28 mouse cellular contexts compared by ENCODE assay signal in the genomic region with DNA sequence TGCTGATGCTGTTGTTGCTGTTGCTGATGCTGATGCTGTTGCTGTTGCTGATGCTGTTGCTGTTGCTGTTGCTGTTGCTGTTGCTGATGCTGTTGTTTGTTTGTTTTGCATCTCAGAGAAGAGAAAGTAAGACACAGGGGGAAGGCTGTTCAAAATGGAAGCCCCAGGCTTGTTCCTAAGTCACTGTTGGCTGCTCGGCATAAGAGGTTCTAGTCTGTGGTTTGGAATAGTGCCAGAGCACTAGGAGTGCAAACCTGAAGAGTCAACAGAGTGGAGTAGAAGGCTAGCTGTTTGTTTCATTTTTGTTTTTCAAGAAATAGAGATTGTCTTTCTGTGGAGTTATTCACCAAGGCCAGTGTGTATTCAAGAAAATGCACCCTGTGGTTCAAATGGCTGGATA.
DNase-seq lines count a peak whose midpoint lies in the region; ATAC-seq and TF ChIP-seq lines count a peak whose summit lies in the region.
"Had no signal": no experiment of that assay in that cellular context is flagged by ENCODE, and none has a peak within 500 bp of the region (broad histone marks: within the 10 kb centered on the region; RNA-seq: fewer than 3 reads in every experiment).

No protein-coding gene starts in this region.

- TF ChIP-seq POLR2A in lung, adult 2 months (IDR thresholded peaks at IDR 0.05; ENCODE audit: borderline replicate concordance, extremely low read depth, low read depth, low read length), result no peak

- no peaks in the 10 kb centered on the region for H3K9me3 ChIP-seq in embryonic facial prominence, embryonic 14.5 days (ENCODE audit: control insufficient read depth, low read length)
- H3K9me3 ChIP-seq in embryonic facial prominence, embryonic 10.5 days, result no peaks in the 10 kb centered on the region
- no peaks in the 10 kb centered on the region for H3K9me3 ChIP-seq in lung, embryonic 14.5 days (ENCODE audit: low read depth, low read length)
- H3K9me3 ChIP-seq in forebrain, embryonic 15.5 days, result no peaks in the 10 kb centered on the region
- no peaks in the 10 kb centered on the region for H3K9me3 ChIP-seq in neural tube, embryonic 15.5 days (replicated peaks)
- H3K9me3 ChIP-seq: forebrain, embryonic 10.5 days; hindbrain, embryonic 13.5 days; limb, embryonic 13.5 days; midbrain, embryonic 12.5 days; neural tube, embryonic 13.5 days had no signal

- H3K36me3 ChIP-seq in embryonic facial prominence, embryonic 14.5 days (ENCODE audit: control insufficient read depth, insufficient read depth, low read length), result no peaks in the 10 kb centered on the region
- H3K36me3 ChIP-seq in embryonic facial prominence, embryonic 10.5 days (replicated peaks), result no peaks in the 10 kb centered on the region
- H3K36me3 ChIP-seq in lung, embryonic 14.5 days (ENCODE audit: insufficient read depth), result no peaks in the 10 kb centered on the region
- no peaks in the 10 kb centered on the region for H3K36me3 ChIP-seq in forebrain, embryonic 15.5 days
- H3K36me3 ChIP-seq in neural tube, embryonic 15.5 days, result no peaks in the 10 kb centered on the region
- H3K36me3 ChIP-seq: forebrain, embryonic 10.5 days; hindbrain, embryonic 13.5 days; limb, embryonic 13.5 days; midbrain, embryonic 12.5 days; neural tube, embryonic 13.5 days had no signal

- 14% methylated on average over 1 of the region's 1 CpGs for WGBS in embryonic facial prominence, embryonic 14.5 days
- WGBS in embryonic facial prominence, embryonic 10.5 days, result 84% methylated on average over 1 of the region's 1 CpGs
- 33% methylated on average over 1 of the region's 1 CpGs for WGBS in lung, embryonic 14.5 days
- 23% methylated on average over 1 of the region's 1 CpGs for WGBS in lung, adult 2 months
- 64% methylated on average over 1 of the region's 1 CpGs for WGBS in forebrain, embryonic 15.5 days
- 62% methylated on average over 1 of the region's 1 CpGs for WGBS in neural tube, embryonic 15.5 days

- no peak for TF ChIP-seq CTCF in lung, embryonic 14.5 days (IDR thresholded peaks at IDR 0.05; ENCODE audit: low read depth)
- TF ChIP-seq CTCF in lung, adult 2 months (IDR thresholded peaks at IDR 0.05; ENCODE audit: insufficient read depth, low read length), result no peak

- no peaks in the 10 kb centered on the region for H3K4me1 ChIP-seq in embryonic facial prominence, embryonic 14.5 days (ENCODE audit: control insufficient read depth, insufficient read depth, low read length)
- H3K4me1 ChIP-seq in embryonic facial prominence, embryonic 10.5 days, result peaks cover 7% of the 10 kb centered on the region
- no peaks in the 10 kb centered on the region for H3K4me1 ChIP-seq in lung, embryonic 14.5 days (ENCODE audit: insufficient read depth)
- H3K4me1 ChIP-seq in lung, adult 2 months (ENCODE audit: control insufficient read depth, insufficient read depth, low read length), result no peaks in the 10 kb centered on the region
- H3K4me1 ChIP-seq in forebrain, embryonic 15.5 days, result no peaks in the 10 kb centered on the region
- 0 out of 2 replicates have a peak, but pooled peaks cover 6% of the 10 kb centered on the region for H3K4me1 ChIP-seq in neural tube, embryonic 15.5 days
- H3K4me1 ChIP-seq: hindbrain, embryonic 13.5 days; limb, embryonic 13.5 days; midbrain, embryonic 12.5 days had no signal

- peak; percentile 29 for DNase-seq in embryonic facial prominence, embryonic 14.5 days (ENCODE audit: low spot score)
- DNase-seq in embryonic facial prominence, embryonic 10.5 days (ENCODE audit: low spot score), result no peak
- DNase-seq in lung, embryonic 14.5 days, result peak; percentile 33
- DNase-seq in lung, adult 2 months, result no peak
- DNase-seq: adrenal gland, postnatal 25 days; cerebellum, adult 18-20 months; cerebellum, postnatal 10 days; gastrocnemius, adult 2 months; gastrocnemius, postnatal 36 days; heart, postnatal 14 days; kidney, adult 9 months; kidney, postnatal 10 days; liver, postnatal 0 days; thymus, adult 2 months; thymus, postnatal 36 days had no signal

- no peak overlapping the region for H3K27ac ChIP-seq in embryonic facial prominence, embryonic 14.5 days (replicated peaks; ENCODE audit: low read depth, low read length)
- H3K27ac ChIP-seq in embryonic facial prominence, embryonic 10.5 days (replicated peaks), result no peak overlapping the region
- no peak overlapping the region for H3K27ac ChIP-seq in lung, embryonic 14.5 days (ENCODE audit: low read depth)
- H3K27ac ChIP-seq in forebrain, embryonic 15.5 days (replicated peaks), result no peak overlapping the region
- no peak overlapping the region for H3K27ac ChIP-seq in neural tube, embryonic 15.5 days (replicated peaks)
- H3K27ac ChIP-seq: forebrain, embryonic 10.5 days; gastrocnemius, adult 2 months; hindbrain, embryonic 13.5 days; left cerebral cortex, adult 2 months; limb, embryonic 13.5 days; midbrain, embryonic 12.5 days; neural tube, embryonic 13.5 days had no signal

- H3K4me2 ChIP-seq in embryonic facial prominence, embryonic 14.5 days (ENCODE audit: low read depth, low read length), result no peak overlapping the region
- no peak overlapping the region for H3K4me2 ChIP-seq in lung, embryonic 14.5 days
- no peak overlapping the region for H3K4me2 ChIP-seq in forebrain, embryonic 15.5 days (replicated peaks)
- H3K4me2 ChIP-seq in neural tube, embryonic 15.5 days, result no peak overlapping the region
- H3K4me2 ChIP-seq: hindbrain, embryonic 13.5 days; limb, embryonic 13.5 days; liver, embryonic 11.5 days; midbrain, embryonic 12.5 days; neural tube, embryonic 13.5 days had no signal

- no peak for ATAC-seq in embryonic facial prominence, embryonic 14.5 days (ENCODE audit: low read depth)
- no peak for ATAC-seq in lung, embryonic 14.5 days (ENCODE audit: insufficient read depth)
- ATAC-seq in common myeloid progenitor, adult 5-6 weeks (replicated peaks; ENCODE audit: low read depth, poor library complexity, severe bottlenecking), result 0 out of 2 replicates have a peak, but pooled peaks have one; percentile 39
- peak; percentile 42; the same call in 1 of the 2 replicates for ATAC-seq in megakaryocyte progenitor cell, adult 5-6 weeks (replicated peaks; ENCODE audit: poor library complexity)
- no peak for ATAC-seq in forebrain, embryonic 15.5 days (replicated peaks)
- ATAC-seq in neural tube, embryonic 15.5 days (ENCODE audit: low FRiP score), result no peak
- ATAC-seq: forebrain, embryonic 16.5 days; intestine, postnatal 0 days; liver, postnatal 0 days had no signal

- H3K4me3 ChIP-seq in embryonic facial prominence, embryonic 14.5 days (ENCODE audit: low read depth, low read length), result no peak overlapping the region
- H3K4me3 ChIP-seq in embryonic facial prominence, embryonic 10.5 days, result no peak overlapping the region
- no peak overlapping the region for H3K4me3 ChIP-seq in lung, embryonic 14.5 days (ENCODE audit: low read depth, low read length)
- H3K4me3 ChIP-seq in lung, adult 2 months (replicated peaks; ENCODE audit: extremely low read depth, low read depth, low read length), result no peak overlapping the region
- H3K4me3 ChIP-seq in forebrain, embryonic 15.5 days, result no peak overlapping the region
- no peak overlapping the region for H3K4me3 ChIP-seq in neural tube, embryonic 15.5 days (replicated peaks)
- H3K4me3 ChIP-seq: forebrain, embryonic 10.5 days; gastrocnemius, adult 2 months; hindbrain, embryonic 13.5 days; left cerebral cortex, adult 2 months; limb, embryonic 13.5 days; midbrain, embryonic 12.5 days; neural tube, embryonic 13.5 days had no signal

- no peak overlapping the region for H3K9ac ChIP-seq in embryonic facial prominence, embryonic 14.5 days (ENCODE audit: low read depth, low read length)
- no peak overlapping the region for H3K9ac ChIP-seq in lung, embryonic 14.5 days
- H3K9ac ChIP-seq in forebrain, embryonic 15.5 days (replicated peaks), result no peak overlapping the region
- no peak overlapping the region for H3K9ac ChIP-seq in neural tube, embryonic 15.5 days (replicated peaks)
- H3K9ac ChIP-seq: hindbrain, embryonic 13.5 days; limb, embryonic 13.5 days; liver, postnatal 0 days; midbrain, embryonic 12.5 days; neural tube, embryonic 13.5 days had no signal

- H3K27me3 ChIP-seq in embryonic facial prominence, embryonic 14.5 days (replicated peaks; ENCODE audit: control insufficient read depth, insufficient read depth, low read length), result no peaks in the 10 kb centered on the region; the same call in 1 of the 2 replicates
- H3K27me3 ChIP-seq in embryonic facial prominence, embryonic 10.5 days (replicated peaks; ENCODE audit: low read depth, poor library complexity, severe bottlenecking), result 0 out of 2 replicates have a peak, but pooled peaks cover 3% of the 10 kb centered on the region
- H3K27me3 ChIP-seq in lung, embryonic 14.5 days (ENCODE audit: insufficient read depth, low read length), result no peaks in the 10 kb centered on the region
- H3K27me3 ChIP-seq in forebrain, embryonic 15.5 days, result no peaks in the 10 kb centered on the region
- H3K27me3 ChIP-seq in neural tube, embryonic 15.5 days (replicated peaks), result no peaks in the 10 kb centered on the region
- H3K27me3 ChIP-seq: hindbrain, embryonic 13.5 days; neural tube, embryonic 13.5 days had no signal

Comparison
In these comparisons a context has a peak if more than half of its experiments do, and no peak if none do; other contexts are left out.
1. DNase-seq: peak in embryonic facial prominence, embryonic 14.5 days (single experiment) and lung, embryonic 14.5 days (single experiment); none in embryonic facial prominence, embryonic 10.5 days (single experiment) and lung, adult 2 months (single experiment).
2. ATAC-seq: peak in common myeloid progenitor, adult 5-6 weeks (single experiment) and megakaryocyte progenitor cell, adult 5-6 weeks (single experiment); none in embryonic facial prominence, embryonic 14.5 days (single experiment), lung, embryonic 14.5 days (single experiment), forebrain, embryonic 15.5 days (single experiment) and neural tube, embryonic 15.5 days (single experiment).